Mouse (Mus musculus) v-Abl transformed pro-B cells (cell line): ENCODE measurements around the gene Oaz1.
"Not testable (repeated sequence)": the region's sequence is repeated elsewhere in the genome, so short reads cannot be mapped to it uniquely, and the experiment has no call there.

Experiments used
- in situ Hi-C, 2 experiments: fragments of 400-800 bp; cut with MboI; formaldehyde crosslinking; loops; one replicate each; pipeline ENCODE4 v1.15.1; 2025; ENCODE audit not compliant: unreplicated experiment in 2 of 2

Oaz1 gene

GRCm38 (mm10) chr10:80821991-80822390 is 4.5 kb upstream of the Oaz1 start:
- in situ Hi-C loops, result loop anchor here (5.0 kb wide), 3 partner anchors 55 to 170 kb away; no protein-coding TSS in a partner anchor

GRCm38 (mm10) chr10:80822528-80822927 is 3.9 kb upstream of the Oaz1 start:
- in situ Hi-C loops, result loop anchor here (5.0 kb wide), 3 partner anchors 55 to 170 kb away; no protein-coding TSS in a partner anchor

GRCm38 (mm10) chr10:80823316-80823715 is 3.1 kb upstream of the Oaz1 start:
- in situ Hi-C loops, result loop anchor here (5.0 kb wide), 3 partner anchors 54 to 169 kb away; no protein-coding TSS in a partner anchor

GRCm38 (mm10) chr10:80823847-80824643 is 2.4 kb upstream of the Oaz1 start:
- in situ Hi-C loops, result loop anchor here (5.0 kb wide), 3 partner anchors 53 to 168 kb away; no protein-coding TSS in a partner anchor

- in situ Hi-C loops, result loop anchor here (5.0 kb wide), 3 partner anchors 52 to 167 kb away; no protein-coding TSS in a partner anchor
Observed at GRCm38 (mm10) chr10:80824827-80825226, 1.6 kb upstream of the Oaz1 start.

GRCm38 (mm10) chr10:80827063-80827869 is 810 bp downstream of the Oaz1 start:
- in situ Hi-C loops, result no loop called here

- in situ Hi-C loops, result no loop called here
Observed at GRCm38 (mm10) chr10:80827870-80828420, 1.5 kb downstream of the Oaz1 start.

GRCm38 (mm10) chr10:80828587-80828986 is 2.1 kb downstream of the Oaz1 start:
- in situ Hi-C loops, result not testable (repeated sequence)

GRCm38 (mm10) chr10:80829359-80830278 is 3.2 kb downstream of the Oaz1 start:
- in situ Hi-C loops, result no loop called here

- in situ Hi-C loops, result no loop called here
Observed at GRCm38 (mm10) chr10:80831136-80831535, 4.7 kb downstream of the Oaz1 start.

GRCm38 (mm10) chr10:80832818-80833217 is 6.4 kb downstream of the Oaz1 start:
- in situ Hi-C loops, result no loop called here

GRCm38 (mm10) chr10:80835617-80836016 is 9.2 kb downstream of the Oaz1 start:
- in situ Hi-C loops, result no loop called here

- in situ Hi-C loops, result no loop called here
Observed at GRCm38 (mm10) chr10:80836949-80837379, 10.5 kb downstream of the Oaz1 start.

- in situ Hi-C loops, result no loop called here
Observed at GRCm38 (mm10) chr10:80837827-80838226, 11.4 kb downstream of the Oaz1 start.

GRCm38 (mm10) chr10:80838346-80838912 is 12.0 kb downstream of the Oaz1 start:
- in situ Hi-C loops, result no loop called here

- in situ Hi-C loops, result no loop called here
Observed at GRCm38 (mm10) chr10:80839848-80840247, 13.4 kb downstream of the Oaz1 start.

GRCm38 (mm10) chr10:80841685-80842084 is 15.2 kb downstream of the Oaz1 start:
- in situ Hi-C loops, result no loop called here

GRCm38 (mm10) chr10:80842334-80842733 is 15.9 kb downstream of the Oaz1 start:
- in situ Hi-C loops, result no loop called here

GRCm38 (mm10) chr10:80843087-80843930 is 16.9 kb downstream of the Oaz1 start:
- in situ Hi-C loops, result no loop called here
